Mouse (Mus musculus): ENCODE data around the gene Gm21988. TPM values are rescaled to one million over a fixed set of nuclear protein-coding genes. Genes with fewer than 3 reads are reported as not detected.

Gene Gm21988
- 1 to 10 TPM; 3.8 to 5.9 TPM for total RNA-seq (2023)

GRCm38 (mm10) chr11:70239541-70240279 lies at the start of gene Gm21988, which contains the start of gene Rnasek:
Gene Gm21988, minus strand, starts transcription at chr11:70239830.
Gene Rnasek, minus strand, starts transcription at chr11:70239842.

DNA sequence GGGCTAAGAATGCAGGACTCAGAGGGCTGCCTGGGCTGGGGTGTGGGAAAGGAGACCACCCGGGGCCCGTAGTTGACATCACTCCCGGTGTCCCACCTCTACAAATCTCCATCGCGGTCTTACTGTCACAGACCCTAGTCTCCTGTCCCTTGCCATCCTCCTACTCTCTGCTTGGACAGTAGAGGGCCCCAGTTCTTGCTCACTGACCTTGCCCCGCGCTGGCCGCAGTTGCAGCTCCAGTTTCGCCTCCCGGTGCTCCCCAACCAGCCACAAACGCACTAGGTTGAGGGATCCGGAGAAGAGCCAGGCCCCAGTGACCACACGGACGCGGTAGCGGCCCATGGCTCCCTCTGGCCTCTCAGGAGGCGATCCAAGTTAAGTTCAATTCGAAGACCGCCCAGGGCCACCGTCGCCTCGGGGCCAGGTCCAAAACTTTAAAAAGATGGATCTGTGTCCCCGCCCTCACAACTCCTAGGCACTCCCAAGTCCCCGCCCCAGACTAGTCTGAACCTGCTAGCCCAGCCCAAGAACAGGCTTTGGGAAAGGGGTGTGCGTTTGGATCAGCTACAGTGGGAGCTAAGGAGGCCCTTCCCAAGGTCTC lies 15.4 kb upstream of the Gm21988 start, which contains the start of gene Alox12:
Alox12 (minus strand) TSS at position 423 of the 601 bp plus-strand sequence.

DNA sequence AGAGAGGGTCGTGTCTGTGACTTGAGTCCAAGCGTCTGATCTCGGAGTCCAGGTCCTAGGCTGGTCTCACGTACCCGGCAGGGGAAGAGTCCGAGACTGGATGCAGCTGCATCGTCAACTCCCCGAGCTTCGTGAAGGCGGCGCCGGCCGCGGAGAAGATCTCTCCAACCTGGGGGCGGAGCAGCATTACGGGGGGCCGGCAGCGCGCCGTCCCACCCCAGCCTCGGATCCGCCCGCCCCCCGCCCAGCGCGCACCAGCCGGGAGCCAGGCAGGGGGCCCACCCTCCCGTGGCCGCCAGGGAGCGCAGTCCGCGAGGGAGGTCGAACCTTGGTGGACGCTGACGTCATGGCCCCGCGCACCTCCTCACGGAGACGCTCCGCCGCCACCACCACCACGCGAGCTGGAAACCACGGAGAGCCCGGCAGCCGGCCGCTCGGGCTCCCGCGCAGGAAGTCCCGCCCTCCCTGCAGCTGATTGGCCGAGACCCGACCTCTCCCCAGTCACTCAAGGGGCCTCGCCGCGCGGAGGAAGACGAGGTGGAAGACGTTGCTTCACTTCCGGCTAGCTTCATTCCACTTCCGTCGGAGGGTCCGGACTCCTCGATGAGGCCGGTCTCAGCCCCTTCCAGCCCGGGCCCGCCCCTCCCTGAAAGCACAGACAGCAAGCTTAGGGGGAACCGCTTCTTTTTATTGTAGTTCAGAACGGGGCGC lies 2.0 kb downstream of the Gm21988 start, which contains the start of gene 0610010K14Rik:
0610010K14Rik (minus strand) TSS at position 458 of the 711 bp plus-strand sequence.

DNA sequence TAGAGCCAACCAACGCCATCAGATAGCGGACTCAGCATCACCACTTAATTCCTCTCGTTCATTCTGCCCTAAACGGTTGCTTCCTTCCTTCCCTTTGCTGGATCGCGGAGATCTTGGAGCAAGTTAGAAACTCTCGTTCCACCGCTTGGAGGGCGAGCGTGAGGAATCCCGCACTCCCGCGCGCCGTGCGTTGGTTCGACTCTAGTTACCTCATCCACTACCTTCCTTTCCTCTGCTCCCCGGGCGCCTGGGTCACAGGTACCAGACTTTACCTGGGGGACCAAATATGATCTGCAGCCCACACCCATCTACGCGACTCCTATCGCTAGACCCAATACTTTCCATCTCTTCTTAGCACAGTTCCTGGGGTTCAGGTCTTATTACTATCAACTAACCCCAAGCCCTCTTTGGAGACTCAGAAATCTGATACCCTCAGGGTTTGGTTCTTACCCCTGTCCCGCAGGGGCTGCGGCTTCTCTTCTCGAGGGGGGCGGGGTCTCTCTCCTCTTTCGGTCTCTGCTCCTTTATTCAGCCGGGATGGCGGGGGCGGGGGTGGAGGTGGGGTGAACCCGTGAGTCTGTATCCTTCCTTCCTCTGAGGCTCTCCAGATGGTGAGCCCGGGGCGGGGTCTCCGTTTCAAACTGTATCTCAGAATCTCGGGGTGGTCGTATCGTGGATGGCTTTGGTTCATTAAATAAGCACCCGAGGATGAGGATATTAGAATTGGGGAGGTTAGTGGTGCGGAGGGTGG lies 10.2 kb downstream of the Gm21988 start, which contains the start of gene Bcl6b:
Bcl6b (minus strand) TSS at position 539 of the 751 bp plus-strand sequence.

GRCm38 (mm10) chr11:70220731-70221602 lies 18.7 kb downstream of the Gm21988 start, which contains the start of gene Slc16a13:
Gene Slc16a13, minus strand, starts transcription at chr11:70221064.

GRCm38 (mm10) chr11:70212423-70212822 lies 27.2 kb downstream of the Gm21988 start, which contains the start of gene Slc16a11:
Gene Slc16a11, plus strand, starts transcription at chr11:70212752.

Other genes starting within 250 kb of the Gm21988 start
- 100 to 1,000 TPM; 475 to 527 TPM for gene Gabarap, start 248.7 kb downstream of the Gm21988 start, total RNA-seq (2023)
- gene Phf23, start 244.1 kb downstream of the Gm21988 start, total RNA-seq (2023) = 10 to 100 TPM; 41.2 to 53.6 TPM
- 10 to 100 TPM; 15.0 to 18.2 TPM for gene Dvl2, start 239.2 kb downstream of the Gm21988 start, total RNA-seq (2023)
- gene Acadvl, start 224.4 kb downstream of the Gm21988 start, total RNA-seq (2023) = 10 to 100 TPM; 39.3 to 50.0 TPM
- gene Dlg4, start 222.9 kb downstream of the Gm21988 start, total RNA-seq (2023) = 1 to 10 TPM; 5.5 to 5.8 TPM
- gene Asgr1, start 185.7 kb downstream of the Gm21988 start, total RNA-seq (2023) = not detected
- not detected for gene Asgr2, start 147.2 kb downstream of the Gm21988 start, total RNA-seq (2023)
- 10 to 100 TPM; 11.8 to 12.3 TPM for gene Mgl2, start 109.5 kb downstream of the Gm21988 start, total RNA-seq (2023)
- 10 to 100 TPM; 17.3 to 20.9 TPM for gene Clec10a, start 83.6 kb downstream of the Gm21988 start, total RNA-seq (2023)
- not detected for gene Slc16a11, start 27.1 kb downstream of the Gm21988 start, total RNA-seq (2023)
- gene Slc16a13, start 18.8 kb downstream of the Gm21988 start, total RNA-seq (2023) = 1 to 10 TPM; 1.5 to 2.1 TPM
- not detected for gene Bcl6b, start 10.0 kb downstream of the Gm21988 start, total RNA-seq (2023)
- gene 0610010K14Rik, start 1.9 kb downstream of the Gm21988 start, total RNA-seq (2023) = 10 to 100 TPM; 42.2 to 47.4 TPM
- 100 to 1,000 TPM; 108 to 111 TPM for gene Rnasek, start within 50 bp of the Gm21988 start, total RNA-seq (2023)
- under 1 TPM; 0.18 to 0.42 TPM for gene Alox12, start 15.5 kb upstream of the Gm21988 start, total RNA-seq (2023)
- 1 to 10 TPM in 1 of 2 experiments, under 1 TPM in 1; 0.62 to 1.0 TPM for gene Alox12e, start 82.8 kb upstream of the Gm21988 start, total RNA-seq (2023)
- 10 to 100 TPM in 1 of 2 experiments, 1 to 10 TPM in 1; 3.3 to 17.8 TPM for gene Alox15, start 112.2 kb upstream of the Gm21988 start, total RNA-seq (2023)
- gene Pelp1, start 170.2 kb upstream of the Gm21988 start, total RNA-seq (2023) = 10 to 100 TPM; 17.1 to 20.1 TPM
- gene Arrb2, start 192.8 kb upstream of the Gm21988 start, total RNA-seq (2023) = 100 to 1,000 TPM; 791 to 868 TPM
- gene Med11, start 212.1 kb upstream of the Gm21988 start, total RNA-seq (2023) = 10 to 100 TPM; 22.7 to 25.7 TPM
- gene Zmynd15, start 219.6 kb upstream of the Gm21988 start, total RNA-seq (2023) = under 1 TPM in 1 of 2 experiments, not detected in 1; 0.57 TPM
- 1 to 10 TPM; 1.8 to 2.3 TPM for gene Cxcl16, start 220.2 kb upstream of the Gm21988 start, total RNA-seq (2023)

Measured in neutrophil, adult 83 days (primary cell).